Mouse (Mus musculus) T-helper 1 cell (primary cell): ENCODE results near the gene Zfp970.
"Not testable (repeated sequence)": the region's sequence is repeated elsewhere in the genome, so short reads cannot be mapped to it uniquely, and the experiment has no call there.

ENCODE experiments used
- in situ Hi-C: fragments of 300-600 bp; cut with MboI, MseI; formaldehyde crosslinking; loops from one replicate; pipeline ENCODE4 v1.15.1; 2025; ENCODE audit warnings: high pct_unique_total_duplicates

Zfp970 gene

DNA sequence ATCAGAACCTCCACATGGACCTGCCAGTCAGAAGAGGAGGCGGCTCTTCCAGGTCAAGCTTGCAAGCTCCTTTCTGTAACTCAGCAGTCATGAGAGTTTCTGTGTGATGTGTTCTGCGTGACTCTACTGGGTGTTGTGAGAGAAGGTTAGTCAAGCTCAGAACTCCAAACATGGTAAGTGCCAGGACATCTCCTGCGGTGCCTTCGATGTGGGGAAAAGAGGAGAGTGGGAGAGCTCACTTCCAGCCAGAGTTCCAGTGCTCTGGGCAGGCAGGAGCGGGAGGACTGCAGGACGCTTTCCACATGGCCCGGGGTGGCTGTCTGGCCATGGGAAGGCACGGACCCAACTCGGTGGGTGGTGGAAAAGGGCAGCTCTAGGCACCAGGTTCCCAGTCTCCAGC, at the start of gene Zfp970:
Gene Zfp970 (plus strand): TSS at position 58 of the 400 bp plus-strand sequence.
- in situ Hi-C loops, result loop anchor here (5.0 to 10.0 kb wide), 2 partner anchors 430 to 563 kb away; partner anchors contain the start of gene Gm14327

DNA sequence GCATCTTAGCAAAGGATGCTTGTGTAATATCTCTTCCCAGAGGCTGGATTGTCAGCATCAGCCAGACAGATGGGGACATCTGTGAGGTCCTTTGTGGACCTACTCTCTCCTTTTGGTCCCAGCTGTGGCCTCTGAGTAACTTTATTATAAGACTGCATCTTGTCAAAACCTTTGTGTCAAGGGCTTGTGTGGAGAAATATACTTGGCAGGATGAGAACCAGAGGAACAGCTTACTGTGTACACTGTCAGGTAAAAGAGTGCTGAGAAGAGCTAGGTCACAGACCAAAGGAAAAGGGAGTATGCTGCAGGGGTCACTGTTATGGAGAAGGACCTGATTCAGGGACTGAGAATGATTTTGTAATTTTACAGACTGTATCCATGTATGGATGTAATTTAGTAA, 3.7 kb downstream of the Zfp970 start:
- in situ Hi-C loops, result loop anchor here (5.0 to 10.0 kb wide), 2 partner anchors 427 to 559 kb away; partner anchors contain the start of gene Gm14327

GRCm38 (mm10) chr2:177472261-177472660, 7.7 kb downstream of the Zfp970 start:
- in situ Hi-C loops, result not testable (repeated sequence)

- in situ Hi-C loops, result loop anchor here (25.0 kb wide), 1 partner anchor 1995 kb away; no protein-coding TSS in a partner anchor
These were observed 17.4 kb downstream of the Zfp970 start for GRCm38 (mm10) chr2:177481971-177482370.

DNA sequence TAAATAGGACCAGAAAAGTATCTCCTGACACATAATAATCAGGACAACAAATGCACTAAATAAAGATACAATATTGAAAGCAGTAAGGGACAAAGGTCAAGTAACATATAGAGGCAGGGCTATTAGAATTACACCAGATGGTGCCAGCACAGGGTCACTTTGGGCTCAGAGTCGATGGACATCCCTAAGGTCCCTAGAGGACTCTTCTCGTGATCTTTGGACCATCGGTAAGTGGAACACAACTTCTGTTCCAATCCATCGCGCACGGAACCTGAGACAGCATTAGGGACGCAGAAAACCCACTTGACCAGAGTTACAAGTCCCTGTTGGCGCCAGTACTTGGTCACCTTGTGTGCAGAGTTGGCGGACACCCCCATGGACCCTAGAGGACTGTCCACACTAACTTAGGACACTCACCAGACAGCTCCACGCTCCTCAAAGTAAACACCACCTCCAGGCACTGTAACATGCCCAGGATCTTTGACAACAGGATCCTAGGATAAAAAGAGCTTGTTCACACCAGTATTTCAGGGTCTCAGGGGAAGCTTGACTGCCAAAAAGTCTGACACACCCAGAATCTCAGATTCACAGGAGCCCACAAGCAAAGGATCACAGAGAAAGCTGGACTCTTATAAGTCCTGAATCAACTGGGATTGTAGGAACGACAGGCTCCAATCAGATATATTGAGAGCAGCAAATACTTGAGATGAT, 18.9 kb downstream of the Zfp970 start:
- in situ Hi-C loops, result loop anchor here (25.0 kb wide), 1 partner anchor 1996 kb away; no protein-coding TSS in a partner anchor

GRCm38 (mm10) chr2:177498067-177498466, 33.5 kb downstream of the Zfp970 start, which contains the start of gene Gm14403:
Gene Gm14403 (plus strand): TSS chr2:177498215.
- in situ Hi-C loops, result loop anchor here (25.0 kb wide), 1 partner anchor 2011 kb away; no protein-coding TSS in a partner anchor

DNA sequence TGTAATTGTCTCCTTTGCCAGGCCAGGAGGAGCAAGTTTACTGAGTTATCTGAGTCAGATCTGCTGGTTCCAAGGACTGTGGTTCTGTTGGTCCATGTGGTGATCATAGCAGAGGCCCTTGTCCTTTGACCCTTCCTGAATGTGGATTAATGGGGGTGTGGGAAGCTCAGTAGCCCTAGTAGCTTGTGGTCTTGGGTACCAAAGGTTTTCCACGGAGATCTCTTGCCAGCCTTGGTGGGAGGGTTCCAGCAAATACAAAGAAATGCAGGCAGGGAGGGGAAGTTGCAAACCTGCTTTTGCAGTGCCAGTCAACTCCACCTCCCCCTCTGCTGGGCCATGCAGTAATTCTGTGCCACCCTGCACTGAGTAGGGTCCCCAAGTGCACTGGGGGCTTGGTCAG, 34.6 kb downstream of the Zfp970 start:
- in situ Hi-C loops, result loop anchor here (25.0 kb wide), 1 partner anchor 2012 kb away; no protein-coding TSS in a partner anchor

GRCm38 (mm10) chr2:177505211-177505719, 40.7 kb downstream of the Zfp970 start:
- in situ Hi-C loops, result not testable (repeated sequence)

DNA sequence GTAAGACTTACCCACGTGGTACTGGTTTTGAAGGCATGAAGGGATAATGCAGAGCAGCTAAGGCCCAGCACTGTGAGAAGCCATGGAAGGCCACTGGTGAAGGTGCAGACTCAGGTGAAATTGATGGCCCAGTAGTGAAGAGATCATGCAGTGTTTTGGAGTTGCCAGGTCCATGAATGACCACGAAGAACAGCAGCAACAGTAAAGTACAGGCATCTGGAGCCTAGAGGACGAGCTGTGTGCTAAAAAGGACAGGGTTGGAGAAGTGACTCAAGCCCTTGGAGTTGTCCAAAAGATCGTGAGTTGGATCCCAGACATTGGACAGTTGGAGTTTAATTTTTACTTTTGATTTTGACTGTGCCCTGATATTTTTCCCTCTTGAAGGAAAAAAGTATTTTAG, 46.8 kb downstream of the Zfp970 start:
- in situ Hi-C loops, result not testable (repeated sequence)

- in situ Hi-C loops, result not testable (repeated sequence)
These were observed 47.4 kb downstream of the Zfp970 start for GRCm38 (mm10) chr2:177511972-177512371.

GRCm38 (mm10) chr2:177513991-177514479, 49.5 kb downstream of the Zfp970 start:
- in situ Hi-C loops, result not testable (repeated sequence)

GRCm38 (mm10) chr2:177517746-177518145, 53.2 kb downstream of the Zfp970 start:
- in situ Hi-C loops, result not testable (repeated sequence)

DNA sequence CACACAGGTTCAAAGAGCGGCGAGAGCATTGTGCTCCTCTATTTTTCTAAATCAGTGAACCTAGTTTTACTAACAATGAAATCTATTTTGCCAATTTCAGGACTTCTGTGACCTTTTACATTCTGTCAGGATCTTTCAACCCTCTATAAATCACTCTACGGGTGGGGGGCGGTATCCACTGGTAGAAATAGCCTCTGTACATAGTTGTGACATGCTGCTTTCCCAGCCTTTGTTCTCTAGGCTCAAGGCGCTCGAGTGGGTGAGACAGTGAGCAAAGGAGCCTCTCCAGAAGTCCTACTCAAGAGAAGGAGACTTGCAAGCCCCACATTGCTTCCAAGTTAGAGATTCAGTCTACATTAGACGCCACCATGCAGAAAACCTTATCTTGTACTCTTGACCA, 53.8 kb downstream of the Zfp970 start:
- in situ Hi-C loops, result not testable (repeated sequence)

DNA sequence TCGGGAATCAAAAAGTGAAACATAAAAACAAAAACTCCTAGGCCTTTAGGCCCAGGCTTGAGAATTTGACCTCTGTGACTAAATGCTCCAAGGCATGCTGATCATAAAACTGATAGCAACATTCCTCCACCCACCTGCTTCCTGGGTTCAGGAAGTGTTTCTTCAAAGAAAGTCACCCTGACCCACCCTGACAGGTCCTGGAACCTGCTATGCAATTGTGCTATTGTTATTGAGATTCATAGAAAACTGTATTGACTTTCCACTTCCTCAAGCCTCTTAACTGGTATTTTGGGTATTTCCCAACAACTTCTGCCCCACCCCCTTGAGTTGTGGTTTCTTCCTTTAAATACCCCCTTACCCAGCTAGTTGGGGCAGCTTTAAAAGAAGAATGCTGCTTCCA, 54.4 kb downstream of the Zfp970 start:
- in situ Hi-C loops, result not testable (repeated sequence)

- in situ Hi-C loops, result no loop called here
These were observed 55.5 kb downstream of the Zfp970 start for GRCm38 (mm10) chr2:177520035-177520434.

DNA sequence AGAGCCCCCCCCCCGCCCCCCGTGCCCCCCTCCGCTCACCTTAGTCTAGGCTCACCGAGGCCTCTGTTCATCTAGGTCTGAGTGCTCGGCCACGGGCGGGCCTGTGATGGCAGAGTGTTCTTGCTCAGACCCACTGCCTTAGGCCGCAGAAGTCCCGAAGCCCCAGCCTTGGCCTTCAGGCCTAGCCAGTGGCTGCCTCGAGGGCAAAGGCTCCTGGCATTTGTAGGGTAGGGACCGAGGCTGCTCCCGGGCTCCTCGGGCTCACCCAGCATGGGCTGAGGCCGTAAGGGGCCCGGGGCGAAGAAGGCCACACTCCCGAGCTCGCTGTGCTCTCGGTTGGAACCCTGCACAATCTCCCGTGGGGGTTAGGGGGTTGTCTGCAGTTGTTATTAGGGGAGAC, 58.5 kb downstream of the Zfp970 start:
- in situ Hi-C loops, result no loop called here

DNA sequence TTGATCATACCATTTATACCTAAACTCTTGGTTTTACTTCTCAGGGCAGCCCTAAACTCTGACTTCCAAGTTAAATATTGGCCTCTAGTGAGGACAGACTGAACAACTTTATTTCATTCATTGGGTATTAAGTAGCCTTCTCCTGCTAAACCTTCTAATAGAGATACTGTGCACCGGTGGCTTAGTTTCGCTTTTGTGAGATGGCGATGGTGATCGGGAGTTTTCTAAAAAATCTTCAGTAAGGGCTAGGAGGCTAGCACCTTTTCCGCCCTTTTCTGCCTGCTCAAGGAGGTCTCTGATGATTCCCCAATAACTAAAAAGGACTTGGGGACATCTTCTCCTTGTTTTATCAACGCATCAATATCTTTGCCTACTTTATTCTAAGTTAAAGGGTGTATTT, 59.1 kb downstream of the Zfp970 start:
- in situ Hi-C loops, result not testable (repeated sequence)

GRCm38 (mm10) chr2:177524171-177524570, 59.6 kb downstream of the Zfp970 start:
- in situ Hi-C loops, result not testable (repeated sequence)
